Mouse (Mus musculus) lung, postnatal 4 days (tissue): ENCODE data around the gene Gm26558.

Experiments
- DNase-seq, 2 experiments: peaks; one replicate each; pipeline ENCODE4 v3.0.0; 2021

Gm26558 gene

GRCm38 (mm10) chr2:70661715-70662495 is at the start of gene Gm26558:
Gm26558 (minus strand) TSS chr2:70662108.
- DNase-seq: no peak

DNA sequence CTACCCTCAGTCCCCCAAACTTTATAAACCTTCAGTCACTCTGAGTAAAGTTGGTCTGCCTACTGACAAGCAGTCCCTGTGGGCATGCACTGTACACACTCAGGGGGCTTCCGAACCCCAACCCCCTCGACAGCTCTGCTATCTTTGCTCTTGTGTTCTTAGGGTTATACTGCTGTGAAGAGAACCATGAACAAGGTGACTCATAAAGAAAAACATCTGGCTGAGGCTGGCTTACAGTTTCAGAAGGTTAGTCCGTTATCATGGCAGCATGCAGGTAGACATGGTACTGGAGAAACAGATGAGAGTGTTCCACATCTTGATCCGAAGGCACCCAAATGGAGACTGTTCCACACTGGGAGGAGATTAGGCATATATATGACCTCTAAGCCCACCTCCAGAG is 49.0 kb upstream of the Gm26558 start:
- no peak for DNase-seq

- DNase-seq: no peak
Measured at GRCm38 (mm10) chr2:70710236-70710635, 48.3 kb upstream of the Gm26558 start.

DNA sequence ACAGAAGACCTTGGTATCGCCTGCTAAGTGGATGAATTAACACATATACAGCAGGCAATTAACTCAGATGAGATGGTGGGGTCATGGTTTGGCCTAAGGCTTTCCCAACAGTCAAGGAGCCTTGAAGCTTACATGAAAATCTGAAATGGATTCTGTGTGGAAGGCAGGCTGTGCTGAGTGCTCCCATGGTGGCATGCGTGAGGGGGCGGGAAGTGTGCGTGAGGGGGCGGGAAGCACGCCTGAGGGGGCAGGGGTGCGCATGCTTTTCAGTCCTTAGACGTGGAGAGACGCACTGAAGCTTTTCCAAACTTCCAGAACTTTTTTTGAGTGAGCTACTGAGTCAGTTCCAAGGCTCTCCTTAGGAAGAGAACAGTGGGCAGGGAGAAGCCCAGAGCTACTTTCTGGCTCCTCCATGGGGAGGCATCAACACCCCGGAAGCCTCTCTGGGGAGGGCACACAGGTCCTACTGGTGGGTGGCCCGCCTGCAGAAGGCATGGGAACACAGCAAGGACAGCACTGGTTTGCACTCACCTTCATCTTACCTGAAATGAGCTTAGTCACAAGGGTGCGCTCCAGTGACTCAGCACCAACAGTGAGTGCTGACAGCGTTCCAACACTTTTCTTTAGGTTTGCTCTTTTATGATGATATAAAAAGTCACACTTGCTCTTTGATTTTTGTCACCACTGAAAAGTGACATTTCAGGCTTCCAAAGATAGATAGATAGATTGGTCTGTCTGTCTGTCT is 47.2 kb upstream of the Gm26558 start:
- DNase-seq: no peak

DNA sequence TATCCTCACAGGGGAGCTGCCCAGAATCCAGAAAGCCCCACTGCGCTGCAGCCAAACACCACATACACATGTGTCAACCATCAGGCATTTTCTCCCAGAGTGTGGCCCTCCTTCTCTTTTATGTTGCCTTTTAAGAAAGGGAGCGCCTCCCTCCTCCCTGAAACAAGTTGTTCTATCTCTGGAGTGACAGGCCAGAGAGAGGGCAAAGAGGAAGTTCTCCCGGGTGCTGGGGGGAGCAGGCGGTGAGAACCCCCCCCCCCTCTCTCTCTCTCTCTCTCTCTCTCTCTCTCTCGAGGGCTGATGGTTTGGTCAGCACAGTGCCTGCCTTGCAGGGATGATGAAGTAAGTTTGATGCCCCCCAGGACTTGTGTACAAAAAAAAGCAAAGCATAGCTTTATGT is 40.5 kb upstream of the Gm26558 start:
- no peak for DNase-seq

DNA sequence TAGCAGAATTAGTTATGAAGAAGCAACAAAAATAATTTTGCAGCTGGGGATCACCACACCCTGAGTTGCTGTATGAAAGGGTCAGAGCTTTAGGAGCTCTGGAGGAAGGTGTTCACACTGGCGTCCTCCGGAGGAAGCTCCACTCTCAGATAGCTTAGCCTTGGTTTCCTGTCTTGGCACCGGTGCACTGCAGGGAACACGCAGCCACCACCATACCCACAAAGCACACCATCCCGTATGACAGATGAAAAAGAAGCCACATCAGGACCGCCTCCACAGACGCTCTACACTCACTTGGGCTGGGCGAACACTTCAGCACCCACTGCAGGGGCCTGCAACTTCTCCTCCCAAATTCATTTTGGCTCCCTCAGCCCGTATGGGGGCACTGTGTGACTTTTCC is 39.7 kb upstream of the Gm26558 start:
- DNase-seq: no peak

DNA sequence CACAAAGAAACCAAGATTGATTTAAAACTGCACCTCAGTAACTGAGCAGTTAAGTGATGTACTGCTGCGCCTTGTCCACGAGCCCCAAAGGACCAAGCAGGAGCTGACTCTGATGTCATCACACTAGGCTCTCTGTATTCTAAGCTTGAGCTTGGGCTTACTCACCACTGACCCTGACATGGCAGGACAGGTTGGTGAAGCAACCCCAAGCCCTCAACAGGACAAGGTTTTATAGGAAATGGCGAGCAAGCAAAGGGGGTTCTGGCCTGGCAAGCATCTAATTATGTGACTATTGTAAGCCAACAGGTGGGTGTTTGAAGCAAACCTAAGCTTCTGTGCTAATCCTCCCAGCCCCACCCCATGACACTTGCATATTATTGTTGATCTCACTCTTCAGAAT is 38.9 kb upstream of the Gm26558 start:
- DNase-seq: no peak

GRCm38 (mm10) chr2:70695712-70696111 is 33.8 kb upstream of the Gm26558 start:
- peak in 1 of 2 experiments; percentile 39 for DNase-seq

- DNase-seq: no peak
Measured at GRCm38 (mm10) chr2:70690195-70690594, 28.3 kb upstream of the Gm26558 start.

DNA sequence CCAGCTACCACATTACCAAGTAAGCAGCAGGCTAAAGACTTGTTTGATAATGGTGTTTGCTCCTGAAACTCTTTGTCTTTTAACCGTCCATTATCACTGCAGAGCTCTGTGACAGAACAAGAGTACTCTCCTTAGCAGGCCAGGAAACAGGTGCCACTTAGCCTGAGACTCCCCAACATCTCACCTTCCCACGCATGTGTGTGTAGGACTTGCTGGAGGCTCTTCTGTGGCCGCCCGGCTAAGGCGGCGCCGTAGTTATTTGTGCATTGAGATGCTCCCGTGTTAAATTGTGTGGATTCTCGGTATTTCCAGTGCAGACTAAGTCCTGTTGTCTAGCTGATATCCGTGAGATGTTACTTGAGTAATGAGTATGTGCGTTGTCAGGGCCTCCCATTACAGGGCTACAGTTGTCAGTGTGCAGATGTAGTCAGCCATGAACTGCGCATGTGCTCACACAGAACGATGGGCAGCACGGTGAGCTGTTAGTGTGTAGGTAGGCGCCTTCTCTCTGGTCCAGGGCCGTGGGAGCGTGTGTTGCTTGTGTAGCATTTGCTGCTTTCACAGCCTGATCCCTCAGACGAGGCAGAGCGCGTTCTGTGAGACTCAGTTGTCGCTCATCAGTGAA is 26.7 kb upstream of the Gm26558 start:
- DNase-seq: no peak

DNA sequence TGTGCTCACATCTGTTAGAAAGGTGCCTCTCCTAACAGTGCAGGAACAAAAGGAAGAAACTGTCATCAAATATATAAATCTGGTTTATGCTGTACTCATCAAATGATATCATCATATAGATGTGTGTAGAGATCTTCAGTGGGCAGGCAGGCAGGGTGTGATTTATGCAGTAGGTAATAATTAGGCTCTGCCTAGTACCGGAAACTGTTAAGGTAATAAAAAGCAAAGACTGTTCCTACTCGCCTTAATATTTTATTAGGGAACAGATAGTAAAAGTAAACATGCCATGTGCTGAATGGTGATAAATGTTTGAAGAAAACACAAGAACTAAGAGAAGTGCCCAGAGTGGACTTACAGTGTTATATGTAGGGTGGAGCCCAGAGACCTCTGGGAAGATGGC is 20.4 kb upstream of the Gm26558 start:
- no peak for DNase-seq

GRCm38 (mm10) chr2:70673445-70674126 is 11.7 kb upstream of the Gm26558 start:
- DNase-seq: no peak

- no peak for DNase-seq
Measured at GRCm38 (mm10) chr2:70672476-70672875, 10.6 kb upstream of the Gm26558 start.

GRCm38 (mm10) chr2:70669896-70670295 is 8.0 kb upstream of the Gm26558 start:
- DNase-seq: no peak

DNA sequence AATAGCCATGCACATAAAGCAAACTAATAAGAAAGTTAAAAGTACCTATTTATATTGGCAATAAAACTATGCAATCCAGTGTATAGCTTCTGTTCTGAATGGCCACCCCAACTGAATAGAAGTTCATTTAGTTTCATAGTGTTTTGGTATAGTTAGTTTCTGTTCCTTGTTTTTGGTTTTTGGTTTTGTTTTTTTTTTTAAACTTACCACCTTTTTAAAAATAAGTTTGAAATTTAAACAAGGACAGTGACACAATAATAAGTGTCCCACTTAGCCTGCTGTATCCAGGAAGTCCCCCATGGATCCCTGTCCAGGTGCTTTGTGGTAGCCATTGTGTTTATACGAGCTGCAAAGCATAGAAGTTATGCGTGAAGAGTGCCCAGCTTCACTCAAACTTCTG is 7.3 kb upstream of the Gm26558 start:
- DNase-seq: no peak

DNA sequence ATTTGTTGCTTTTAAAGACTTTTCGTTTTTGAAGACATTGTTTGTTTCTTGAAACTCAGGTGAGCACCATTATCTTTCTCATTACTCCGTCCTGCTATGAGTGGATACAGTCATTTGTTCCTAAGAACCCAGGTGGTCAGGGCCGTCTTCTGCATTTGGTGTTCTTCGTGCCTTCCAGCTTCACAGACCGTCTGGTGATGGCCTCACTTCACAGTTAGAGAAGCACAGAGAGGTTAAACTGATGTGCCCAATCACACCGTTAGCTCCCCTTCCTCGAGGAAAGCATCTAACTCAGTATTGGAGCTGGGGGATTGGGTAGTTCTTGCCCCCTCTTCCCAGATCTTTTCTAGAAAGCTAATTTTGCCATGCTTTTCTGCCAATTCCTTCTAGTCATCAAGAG is 5.1 kb upstream of the Gm26558 start:
- DNase-seq: no peak

DNA sequence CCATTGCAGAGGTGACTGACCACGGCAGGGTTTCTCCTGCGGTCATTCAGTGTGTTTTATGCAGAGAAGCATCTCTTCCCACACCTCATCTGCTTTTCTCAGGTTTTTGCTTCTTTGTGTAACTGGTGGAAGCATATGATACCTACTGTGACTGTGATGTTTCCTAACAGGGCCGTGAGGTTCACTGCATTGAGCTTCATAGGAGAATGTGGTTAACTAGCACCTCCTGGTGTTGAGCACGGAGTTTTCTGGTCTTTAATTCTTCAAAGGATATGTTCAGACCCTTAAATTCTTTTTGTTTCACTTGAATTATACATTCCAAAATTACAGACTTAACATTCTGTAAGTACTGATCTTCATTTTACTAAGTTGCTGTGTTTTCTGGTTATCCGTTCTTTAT is 1.9 kb upstream of the Gm26558 start:
- no peak for DNase-seq

DNA sequence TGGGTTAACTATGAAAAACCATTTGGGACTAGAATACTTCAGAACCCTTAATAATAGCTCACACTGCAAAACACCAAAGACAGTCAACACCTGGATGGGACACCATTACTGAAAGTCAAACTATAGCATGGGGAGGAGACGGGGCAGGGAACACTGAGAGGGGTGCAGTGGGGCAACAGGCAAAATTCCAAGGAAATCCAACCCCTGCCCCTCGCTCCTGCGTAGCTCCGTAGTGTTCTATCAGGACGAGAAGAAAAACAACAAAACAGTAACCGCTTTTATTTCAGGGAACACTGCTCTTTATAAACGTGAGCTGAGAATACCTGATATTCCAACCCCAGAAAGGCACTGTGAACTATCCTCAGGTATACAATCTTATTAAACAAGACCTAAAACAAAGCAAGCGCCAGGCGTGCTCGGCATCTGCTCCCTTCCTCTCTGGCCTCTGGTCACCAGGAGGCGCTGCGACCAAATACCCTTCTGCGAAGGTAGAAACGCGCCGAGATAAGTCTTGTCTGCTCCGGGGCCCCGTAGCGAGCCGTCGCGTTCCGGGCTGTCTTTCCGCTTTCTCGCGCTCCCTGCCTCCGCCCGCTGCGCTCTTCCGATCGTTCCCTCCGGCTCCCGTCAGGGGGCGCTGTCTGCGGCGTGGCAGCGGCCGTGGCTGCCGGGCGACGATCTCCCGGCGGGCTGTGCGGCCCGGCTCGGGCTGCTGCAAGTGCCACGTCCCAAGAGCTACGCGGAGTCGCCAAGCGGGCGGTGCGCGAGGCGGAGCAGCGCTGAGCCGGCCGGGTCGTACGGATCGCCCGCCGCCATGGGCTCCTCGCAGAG is 807 bp downstream of the Gm26558 start, which contains the start of gene Gorasp2:
Gene Gorasp2 (plus strand): TSS at position 690 of the 828 bp plus-strand sequence.
- DNase-seq: peak; percentile 97 to 98

GRCm38 (mm10) chr2:70657083-70657482 is 4.8 kb downstream of the Gm26558 start:
- no peak for DNase-seq

DNA sequence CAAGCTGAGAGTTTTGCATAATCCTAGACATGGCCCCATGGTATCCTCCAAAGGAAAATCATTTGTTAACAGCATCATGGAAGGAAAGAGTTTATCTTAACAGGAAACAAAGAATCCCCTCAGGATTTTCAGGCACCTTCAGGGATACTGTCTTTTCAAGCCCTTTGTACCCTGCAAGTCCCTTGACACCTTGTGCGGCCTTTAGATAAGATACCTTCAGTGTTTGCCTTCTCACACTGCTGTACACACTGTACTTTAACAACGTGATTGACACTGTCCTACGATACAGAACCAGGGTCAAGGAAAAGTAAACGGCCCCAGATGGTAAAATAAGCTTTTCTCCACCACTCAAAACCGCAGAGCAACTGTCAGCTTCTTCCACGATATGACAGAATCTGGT is 10.1 kb downstream of the Gm26558 start:
- DNase-seq: no peak

- DNase-seq: no peak
Measured at GRCm38 (mm10) chr2:70649471-70649870, 12.4 kb downstream of the Gm26558 start.

- no peak for DNase-seq
Measured at GRCm38 (mm10) chr2:70648271-70648670, 13.6 kb downstream of the Gm26558 start.
